Mouse (Mus musculus): ENCODE measurements around the gene H2-DMb1.
"Not testable (repeated sequence)": the region's sequence is repeated elsewhere in the genome, so short reads cannot be mapped to it uniquely, and the experiment has no call there.

Gene H2-DMb1

DNA sequence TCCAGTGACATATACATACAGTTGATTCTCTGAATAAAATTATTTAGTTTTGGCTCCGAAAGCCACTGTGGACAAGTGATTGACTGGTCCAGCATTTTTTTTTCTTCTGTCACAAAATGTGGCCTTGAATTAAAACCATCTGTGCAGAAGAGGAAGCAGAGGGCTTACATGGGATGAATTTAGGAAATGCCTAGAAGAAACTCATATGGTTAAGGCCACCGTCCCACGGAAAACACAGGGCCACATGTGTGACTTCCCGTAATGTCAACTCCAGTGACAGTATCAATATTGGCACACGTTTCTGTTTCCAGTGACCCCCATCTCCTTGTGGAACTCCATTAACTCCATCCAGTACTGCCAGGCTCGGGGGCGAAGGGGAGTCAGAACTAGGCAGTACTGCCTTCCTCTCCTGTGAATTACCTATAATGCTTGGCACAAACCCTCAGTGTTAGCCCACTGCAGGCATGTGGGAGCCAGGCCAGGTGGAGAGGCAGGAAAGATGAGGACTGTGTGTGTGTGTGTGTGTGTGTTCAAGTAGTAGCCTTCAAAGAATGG lies 10.3 kb upstream of the H2-DMb1 start:
- DNase-seq (ENCODE audit: inconsistent age in 2 of 2, low spot score in 1 of 2), result no peak

DNA sequence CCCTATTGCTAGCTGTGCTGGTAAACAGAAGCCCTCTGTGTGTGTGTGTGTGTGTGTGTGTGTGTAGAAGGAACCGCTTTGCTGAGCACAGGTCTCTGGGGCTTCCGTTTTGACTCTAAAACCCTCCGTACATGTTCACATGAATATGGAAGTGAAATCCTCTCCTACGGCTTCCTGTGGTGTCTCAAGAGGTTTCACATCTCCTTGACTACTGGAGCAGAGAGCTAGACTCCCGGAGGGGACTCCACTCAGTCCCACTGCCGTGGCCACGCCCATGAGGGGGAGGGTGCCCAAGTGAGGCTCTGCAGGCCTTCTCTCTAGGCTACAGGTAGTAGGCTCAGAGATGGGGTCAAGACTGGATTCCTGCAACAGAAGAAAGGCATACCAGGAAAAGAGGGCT lies 9.8 kb upstream of the H2-DMb1 start, which contains the start of gene H2-DMb2:
Gene H2-DMb2, plus strand, starts transcription at position 275 of the 400 bp plus-strand sequence.
- peak; percentile 45 to 58 for DNase-seq (ENCODE audit: inconsistent age in 2 of 2, low spot score in 1 of 2)

DNA sequence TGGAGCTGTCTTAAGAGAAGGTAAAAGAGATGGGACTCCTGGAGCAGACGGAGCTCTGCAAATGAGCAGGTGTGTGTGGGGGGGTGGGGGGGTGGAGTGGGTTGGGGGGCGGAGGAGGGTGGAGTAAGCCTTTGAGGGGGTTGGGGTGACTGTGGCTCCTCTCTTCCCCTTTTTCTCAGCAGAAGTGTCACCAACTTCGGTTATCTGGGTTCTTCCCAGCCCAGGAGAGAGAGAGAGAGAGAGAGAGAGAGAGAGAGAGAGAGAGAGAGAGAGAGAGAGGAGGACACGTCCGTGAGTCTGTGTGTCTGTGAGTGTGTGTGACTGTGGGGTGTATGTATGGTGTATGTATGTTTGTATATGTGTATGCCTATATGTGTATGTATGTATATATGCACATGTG lies 9.4 kb upstream of the H2-DMb1 start:
- no peak for DNase-seq (ENCODE audit: inconsistent age in 2 of 2, low spot score in 1 of 2)

DNA sequence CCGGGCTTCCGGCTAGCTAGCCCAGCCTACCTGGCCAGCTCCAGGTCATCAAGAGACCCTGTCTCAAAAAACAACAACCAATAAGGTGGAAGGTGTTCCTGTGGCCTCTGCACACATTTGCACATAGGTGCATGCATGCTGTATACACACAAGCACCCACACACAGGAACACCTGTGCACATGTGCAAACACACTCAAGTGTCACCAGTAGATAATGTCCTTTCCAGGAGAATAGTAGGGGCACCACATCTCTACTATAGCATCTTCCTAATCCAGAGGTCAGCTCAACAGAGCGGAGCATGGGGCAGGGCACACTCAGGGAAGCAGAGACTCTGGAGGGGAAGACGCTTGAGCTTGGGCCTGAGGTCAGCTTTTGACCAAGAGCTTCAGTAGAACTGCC lies 8.7 kb upstream of the H2-DMb1 start:
- DNase-seq (ENCODE audit: inconsistent age in 2 of 2, low spot score in 1 of 2), result not testable (repeated sequence)

DNA sequence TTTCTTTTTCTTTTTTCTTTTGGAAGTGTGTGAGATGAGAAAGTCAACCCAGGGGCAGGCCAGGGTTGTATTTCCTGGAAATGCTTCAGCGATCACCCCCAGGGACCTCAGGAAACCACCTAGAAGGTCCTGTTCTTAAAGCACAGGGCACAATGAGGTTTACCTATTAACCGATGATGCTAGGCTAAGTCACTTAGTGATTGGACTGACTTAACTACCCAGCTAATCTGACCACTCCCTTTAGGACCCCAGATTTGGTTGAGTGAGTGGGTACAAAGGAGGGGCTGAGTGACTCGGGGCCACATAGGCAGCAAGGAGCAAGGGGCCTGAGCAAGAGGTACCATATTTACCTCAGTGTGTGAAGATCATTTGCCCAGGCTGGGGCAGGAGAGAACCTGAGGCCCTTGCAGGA lies 7.9 kb upstream of the H2-DMb1 start:
- DNase-seq (ENCODE audit: inconsistent age in 2 of 2, low spot score in 1 of 2), result no peak

DNA sequence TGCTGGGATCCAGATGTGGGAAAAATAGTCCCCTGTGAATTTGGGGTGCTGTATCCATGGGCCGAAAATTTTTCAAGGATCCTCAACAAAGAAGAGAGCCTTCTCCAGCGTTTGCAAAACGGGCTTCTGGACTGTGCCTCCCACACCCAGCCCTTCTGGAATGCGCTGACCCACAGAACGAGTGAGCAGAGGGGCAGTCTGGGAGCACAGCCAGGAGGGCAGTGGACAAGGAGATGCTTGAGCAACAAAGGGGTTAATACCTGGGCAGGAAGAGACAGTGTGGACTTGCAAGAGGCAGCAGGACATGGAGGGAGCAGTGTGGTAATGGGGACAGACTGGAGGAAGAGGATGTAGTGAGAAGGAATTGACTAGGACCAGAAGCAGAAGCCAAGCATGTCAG lies 2.7 kb downstream of the H2-DMb1 start:
- DNase-seq (ENCODE audit: inconsistent age in 2 of 2, low spot score in 1 of 2), result no peak

DNA sequence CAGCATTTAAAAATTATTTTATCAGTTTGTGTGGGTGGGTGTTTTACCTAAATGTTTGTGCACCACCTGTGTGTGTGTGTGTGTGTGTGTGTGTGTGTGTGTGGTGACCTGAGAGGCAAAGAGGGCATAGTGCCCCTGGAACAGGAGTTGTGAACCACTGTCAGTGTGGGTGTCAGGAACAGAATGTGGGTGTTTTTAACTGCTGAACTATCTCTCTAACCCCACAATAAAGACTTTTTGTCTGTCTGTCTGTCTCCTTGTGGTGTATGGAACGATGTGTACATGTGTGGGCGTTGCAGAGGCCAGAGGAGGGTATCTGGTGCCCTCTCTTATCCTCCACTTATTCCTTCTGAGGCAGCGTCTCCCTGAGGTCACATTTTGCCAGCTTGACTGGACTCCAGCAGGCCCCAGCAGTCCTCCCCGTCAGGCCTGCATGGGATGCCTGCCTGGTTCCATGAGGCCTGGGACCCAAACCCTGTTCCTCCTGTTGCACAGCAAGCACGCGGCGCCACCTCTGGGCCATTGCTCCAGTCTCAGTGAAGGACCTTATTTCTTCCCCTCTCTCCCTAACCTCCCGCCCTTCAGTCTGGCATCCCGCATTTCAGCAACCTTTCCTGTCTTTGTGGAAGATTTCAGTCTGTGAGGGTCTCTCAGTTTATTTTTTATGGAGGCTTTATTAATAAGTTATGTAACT lies 11.5 kb downstream of the H2-DMb1 start:
- DNase-seq (ENCODE audit: inconsistent age in 2 of 2, low spot score in 1 of 2), result peak; percentile 20 to 58

DNA sequence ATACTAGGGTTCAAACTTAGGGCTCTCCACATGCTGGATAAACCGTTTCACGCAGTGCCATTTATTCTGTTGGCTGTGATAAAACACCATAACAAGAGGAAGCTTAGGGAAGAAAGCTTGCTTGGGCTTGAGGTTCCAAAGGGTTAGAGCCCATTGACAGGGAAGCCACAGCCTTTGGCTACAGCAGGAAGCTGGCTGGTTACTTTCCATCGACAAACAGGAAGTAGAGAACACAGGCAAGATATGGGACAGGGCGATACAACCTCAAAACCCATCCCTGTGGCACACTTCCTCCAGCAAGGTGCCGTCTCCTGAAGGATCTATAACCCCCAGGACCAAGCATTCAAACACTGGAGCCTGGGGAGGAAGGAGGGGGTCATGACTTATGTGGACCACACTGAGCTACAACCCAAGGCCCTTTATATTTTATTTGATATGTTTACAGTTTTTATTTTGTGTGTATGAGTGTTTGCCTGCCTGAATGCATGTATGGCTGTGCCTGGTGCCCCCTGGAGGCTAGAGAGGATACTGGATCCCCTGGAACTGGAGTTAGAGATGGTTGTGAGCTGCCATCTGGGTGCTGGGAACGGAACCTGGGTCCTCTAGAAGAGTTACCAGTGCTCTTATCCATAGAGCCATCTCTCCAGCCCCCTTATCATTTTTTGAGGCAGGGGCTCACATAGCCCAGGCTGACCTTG lies 12.3 kb downstream of the H2-DMb1 start:
- peak in 1 of 2 experiments; percentile 41 for DNase-seq (ENCODE audit: inconsistent age in 2 of 2, low spot score in 1 of 2)

DNA sequence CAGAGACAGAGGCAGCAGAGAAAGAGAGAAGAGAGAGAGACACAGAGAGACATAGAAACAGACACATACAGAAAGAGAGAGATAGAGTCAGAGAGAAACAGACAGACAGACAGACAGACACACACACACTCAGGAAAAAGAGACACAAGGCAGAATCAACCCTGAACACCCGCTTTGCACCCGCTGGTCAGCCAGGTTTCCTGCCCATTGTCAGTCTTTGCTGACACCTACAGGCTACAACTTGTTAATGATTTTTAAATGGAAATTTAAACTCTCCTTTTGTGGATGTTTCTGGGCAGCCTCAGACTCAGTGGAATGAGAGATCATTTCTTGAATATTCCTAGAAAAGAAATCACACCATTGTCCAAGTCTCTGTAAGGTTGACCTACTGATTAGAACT lies 16.4 kb downstream of the H2-DMb1 start:
- DNase-seq (ENCODE audit: inconsistent age in 2 of 2, low spot score in 1 of 2), result peak; percentile 36 to 77

DNA sequence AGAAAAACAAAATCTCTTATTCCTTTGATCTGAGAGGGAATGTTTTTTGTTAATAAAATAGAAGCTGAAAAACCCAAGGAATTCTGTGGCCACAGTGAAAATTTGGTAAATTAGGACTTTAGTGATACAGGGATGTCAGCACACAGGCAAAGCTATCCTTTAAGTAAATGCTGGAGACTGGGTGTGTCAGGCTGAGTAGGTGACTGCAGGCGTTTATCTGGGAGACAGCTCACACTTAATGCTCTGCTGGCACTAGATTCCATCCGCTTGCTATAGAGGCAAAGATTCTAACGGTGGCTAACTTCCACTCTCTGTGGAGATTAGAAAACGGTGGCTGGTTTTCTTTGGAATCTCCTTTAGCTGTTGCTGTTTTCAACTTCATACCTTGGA lies 17.6 kb downstream of the H2-DMb1 start:
- DNase-seq (ENCODE audit: inconsistent age in 2 of 2, low spot score in 1 of 2), result no peak

DNA sequence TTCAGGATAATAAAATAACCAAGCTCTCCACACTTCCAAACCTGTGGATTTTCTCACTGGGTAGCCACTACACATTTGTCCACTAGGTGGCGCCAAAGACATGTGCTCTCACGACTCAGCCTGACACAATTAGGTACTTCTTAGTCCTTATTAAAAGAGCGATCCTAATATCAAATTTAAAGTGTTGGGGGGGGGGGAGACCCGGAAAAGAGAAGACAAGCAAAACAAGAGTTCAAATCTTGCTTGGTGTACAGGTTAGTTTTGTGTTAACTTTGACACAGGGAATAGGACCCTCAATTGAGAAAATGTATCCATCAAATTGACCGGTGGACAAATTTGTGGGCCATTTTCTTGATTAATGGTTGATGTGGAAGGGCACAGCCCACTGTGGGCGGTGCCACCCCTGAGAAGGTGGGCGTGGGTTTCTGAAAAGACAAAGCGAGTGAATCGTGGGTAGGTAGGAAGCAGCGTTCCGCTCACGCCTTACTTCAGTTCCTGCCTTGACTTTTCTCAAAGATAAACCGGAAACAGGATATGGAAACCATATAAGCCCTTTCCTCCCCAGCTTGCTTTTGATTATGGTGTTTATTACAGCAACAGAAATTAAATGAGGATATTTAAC lies 18.1 kb downstream of the H2-DMb1 start:
- peak; percentile 72 to 94 for DNase-seq (ENCODE audit: inconsistent age in 2 of 2, low spot score in 1 of 2)

DNA sequence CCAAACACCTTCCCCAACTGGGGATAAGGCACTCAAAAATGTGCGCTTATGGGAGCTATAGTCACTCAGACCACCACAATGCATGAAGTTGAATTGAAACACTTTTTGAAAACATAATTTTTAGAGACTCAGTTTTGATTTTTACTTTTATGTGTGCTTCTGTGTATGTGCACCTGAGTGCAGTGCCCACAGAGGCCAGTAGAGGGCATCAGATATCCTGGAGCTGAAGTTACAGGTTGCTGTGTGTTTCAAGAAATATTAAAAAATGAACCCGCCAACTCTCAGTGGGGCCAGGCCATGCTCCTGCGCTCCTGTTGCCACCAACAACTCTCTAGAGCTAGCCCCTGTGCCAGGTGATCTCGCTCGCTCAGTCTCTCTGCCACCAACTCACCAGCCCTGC lies 19.7 kb downstream of the H2-DMb1 start:
- DNase-seq (ENCODE audit: inconsistent age in 2 of 2, low spot score in 1 of 2), result no peak

DNA sequence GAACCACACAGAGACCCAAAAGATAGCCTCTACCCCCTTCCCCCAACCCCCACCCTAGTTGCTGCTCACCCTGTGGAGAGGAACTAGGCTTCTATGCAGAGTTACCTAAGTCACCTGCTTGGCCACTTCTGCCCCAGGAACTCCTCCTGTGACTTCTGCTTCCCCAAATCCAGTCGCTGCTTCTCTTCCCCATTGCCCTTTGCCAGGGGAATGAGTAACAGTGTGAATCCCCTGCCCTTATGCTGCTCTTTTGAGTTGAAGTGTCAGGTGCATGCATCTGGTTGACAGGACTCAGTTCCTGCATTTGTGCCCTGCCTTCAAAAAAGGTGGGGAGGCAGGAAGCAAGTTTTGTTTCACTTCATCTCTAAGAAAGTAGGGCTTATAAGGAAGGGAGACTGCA lies 21.2 kb downstream of the H2-DMb1 start:
- DNase-seq (ENCODE audit: inconsistent age in 2 of 2, low spot score in 1 of 2), result no peak

DNA sequence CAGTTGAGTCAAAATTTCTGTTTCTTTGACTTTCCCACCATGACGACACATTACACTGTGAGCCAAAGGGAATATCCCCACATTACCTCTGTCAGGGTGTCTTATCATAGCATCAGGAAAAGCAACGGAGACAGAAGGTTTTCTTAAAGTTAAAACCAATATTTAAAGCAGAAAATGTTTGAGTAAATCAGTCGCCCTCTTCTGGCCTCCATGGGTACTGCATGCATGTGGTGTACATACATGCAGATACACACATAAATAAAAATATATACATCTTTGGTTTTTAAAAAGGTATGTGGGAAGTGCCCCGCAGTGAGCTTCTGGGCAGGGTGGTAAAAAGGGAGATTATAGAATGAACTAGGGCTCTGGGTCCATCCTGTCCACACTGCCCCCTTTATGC lies 24.3 kb downstream of the H2-DMb1 start:
- no peak for DNase-seq (ENCODE audit: inconsistent age in 2 of 2, low spot score in 1 of 2)

DNA sequence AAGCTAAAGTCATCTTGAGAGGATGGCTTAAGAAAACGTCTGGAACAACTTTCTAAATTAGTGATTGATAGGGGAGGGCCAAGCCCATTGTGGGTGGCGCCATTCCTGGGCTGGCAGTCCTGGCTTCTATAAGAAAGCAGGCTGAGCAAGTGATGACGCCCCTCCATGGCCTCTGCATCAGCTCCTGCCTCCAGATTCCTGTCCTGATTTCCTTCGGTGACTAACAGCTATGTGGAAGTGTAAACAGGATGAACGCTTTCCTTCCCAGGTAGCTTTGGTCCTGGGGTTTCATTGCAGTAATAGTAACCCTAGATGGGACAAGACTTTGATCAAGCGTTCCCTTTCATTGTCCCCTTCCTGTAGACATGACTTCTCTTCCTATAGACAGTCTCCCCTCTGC lies 26.1 kb downstream of the H2-DMb1 start:
- no peak for DNase-seq (ENCODE audit: inconsistent age in 2 of 2, low spot score in 1 of 2)

DNA sequence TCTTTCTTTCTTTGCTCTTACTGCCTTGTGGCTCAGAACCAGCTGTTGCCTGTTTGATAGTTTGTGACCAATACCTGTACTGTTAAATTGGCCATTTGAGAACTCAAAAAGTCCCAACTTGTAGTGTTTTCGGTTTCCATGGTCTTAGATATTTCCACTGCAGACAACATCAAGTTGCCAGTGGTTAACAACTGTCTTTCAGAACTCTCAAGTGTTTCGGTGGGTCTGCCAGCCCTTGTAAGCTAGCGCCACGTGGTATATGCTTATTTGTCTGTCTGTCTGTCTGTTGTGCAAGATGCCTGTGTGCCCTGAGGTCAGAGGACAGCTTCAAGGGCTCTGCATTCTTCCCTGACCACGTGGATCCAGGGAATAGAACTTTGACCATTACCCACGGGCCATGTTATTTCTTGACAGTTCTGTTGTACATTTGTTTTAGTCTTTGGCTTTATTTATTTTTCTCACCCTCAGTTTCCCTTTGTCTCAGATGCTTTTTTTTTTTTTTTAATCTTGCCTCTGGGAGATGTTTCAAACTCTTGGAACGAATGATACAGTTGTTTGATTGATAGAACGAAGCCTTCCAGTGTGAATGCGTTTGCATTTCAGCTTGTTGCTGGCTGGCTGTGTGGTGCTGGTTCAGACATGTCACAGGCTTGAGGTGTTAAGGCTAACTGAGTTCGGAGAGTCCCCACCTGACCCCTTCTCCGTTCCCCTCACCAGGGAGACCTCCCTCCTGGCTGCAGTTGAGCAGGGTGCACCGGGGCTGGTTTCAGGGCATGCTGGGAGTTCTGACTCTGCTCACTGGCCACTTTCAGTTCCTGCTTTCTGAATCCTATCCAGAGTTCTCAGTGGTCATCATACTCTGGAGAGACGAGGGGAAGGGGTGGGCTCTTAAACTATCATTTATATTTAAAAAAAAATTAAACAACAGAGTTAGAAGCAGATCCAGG lies 27.3 kb downstream of the H2-DMb1 start:
- DNase-seq (ENCODE audit: inconsistent age in 2 of 2, low spot score in 1 of 2), result no peak

DNA sequence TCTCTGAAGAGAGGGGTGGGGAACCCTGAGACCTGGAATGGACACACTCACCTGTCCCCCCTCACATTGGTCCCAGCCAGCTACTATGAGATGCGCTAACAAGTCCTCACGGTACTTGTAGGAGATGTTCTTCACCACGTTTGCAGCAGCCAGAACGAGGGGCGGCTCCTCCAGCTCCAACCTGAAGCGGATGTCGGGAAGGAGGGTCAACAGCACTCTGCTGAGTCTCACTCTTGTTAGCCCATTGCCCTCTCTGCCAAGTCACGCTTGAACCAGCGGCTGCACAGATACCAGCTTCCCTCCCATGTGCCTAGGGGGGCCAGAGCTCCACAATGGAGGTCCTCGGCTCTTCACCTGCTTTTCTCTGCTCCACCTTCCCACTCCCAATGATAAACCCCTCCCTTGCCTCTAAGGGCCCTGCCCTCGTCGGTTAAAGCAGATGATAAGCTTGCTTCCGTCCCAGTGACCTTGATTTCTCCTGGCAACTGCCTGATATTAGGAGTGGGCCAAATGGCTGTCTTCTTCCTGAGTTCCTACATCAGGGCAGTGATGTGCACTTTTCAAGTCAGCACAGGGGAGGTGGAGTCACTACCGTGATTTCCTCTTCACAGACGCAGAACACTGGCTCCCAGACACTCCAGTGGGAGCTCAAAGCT lies 30.8 kb downstream of the H2-DMb1 start:
- peak in 1 of 2 experiments; percentile 54 for DNase-seq (ENCODE audit: inconsistent age in 2 of 2, low spot score in 1 of 2)

DNA sequence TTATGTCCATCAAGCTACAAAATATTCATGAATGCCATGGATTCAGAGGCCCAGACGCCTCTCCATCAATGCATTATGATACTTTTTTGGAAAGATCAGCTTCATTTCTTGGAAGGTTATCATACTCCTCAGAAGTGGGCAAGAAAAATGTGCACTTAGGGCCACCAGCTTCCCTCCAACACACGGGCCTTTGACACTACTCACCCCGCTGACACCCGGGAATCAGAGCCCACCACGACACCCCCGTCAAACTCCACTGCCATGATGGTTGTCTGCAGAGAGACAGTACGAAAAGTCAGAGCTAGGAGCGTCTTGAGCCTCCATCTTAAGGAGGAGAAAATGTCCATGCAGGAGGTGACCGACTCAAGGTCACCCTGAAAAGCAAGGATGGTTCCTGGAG lies 32.7 kb downstream of the H2-DMb1 start:
- no peak for DNase-seq (ENCODE audit: inconsistent age in 2 of 2, low spot score in 1 of 2)

DNA sequence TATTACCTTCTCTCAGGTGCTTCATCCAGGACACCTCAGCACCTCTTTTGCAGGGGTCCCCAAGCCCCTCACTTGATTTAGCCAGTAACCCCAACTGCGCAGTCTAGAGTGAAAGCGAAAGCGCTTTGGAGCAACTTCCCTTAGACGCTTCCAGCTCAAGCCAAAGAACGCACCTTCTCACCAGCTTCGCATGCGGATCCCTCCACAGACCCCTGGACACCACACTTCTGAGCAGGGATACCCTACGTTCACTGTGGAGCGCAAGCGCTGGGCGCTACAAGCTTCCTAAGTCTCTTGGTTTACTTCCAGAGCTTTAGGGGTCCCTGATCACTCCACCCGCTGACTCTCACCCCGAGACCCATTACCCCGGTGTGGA lies 34.0 kb downstream of the H2-DMb1 start:
- no peak for DNase-seq (ENCODE audit: inconsistent age in 2 of 2, low spot score in 1 of 2)

DNA sequence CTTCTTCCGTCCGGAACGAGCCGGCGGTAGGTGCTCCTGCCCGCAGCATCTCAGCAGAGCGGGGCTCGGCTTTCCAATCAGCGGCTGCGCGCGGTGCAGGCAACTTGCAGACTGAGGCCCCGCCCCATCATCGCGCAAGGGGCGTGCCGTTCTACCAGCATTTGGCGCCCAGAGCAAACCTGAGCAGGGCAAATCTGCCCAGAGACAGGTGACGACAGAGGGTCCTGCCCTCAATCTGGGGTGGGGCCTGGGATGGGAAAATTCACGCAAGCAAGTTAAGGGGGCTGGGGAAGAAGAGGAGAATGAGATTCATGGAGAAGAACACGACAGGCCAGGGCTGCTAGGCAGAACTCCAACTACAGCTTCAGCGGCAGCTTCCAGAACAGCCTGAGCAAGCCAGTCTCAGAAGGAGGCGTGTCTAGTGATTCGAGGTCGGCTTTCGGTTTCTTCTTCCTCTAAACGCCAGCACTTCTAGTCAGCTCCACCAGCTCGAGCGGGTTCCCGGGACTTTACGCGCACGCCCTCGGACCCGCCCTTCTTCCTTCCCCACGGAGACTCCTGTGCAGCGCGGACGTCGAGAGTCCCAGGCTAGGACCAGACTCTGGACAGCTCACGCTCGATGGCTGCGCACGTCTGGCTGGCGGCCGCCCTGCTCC lies 34.5 kb downstream of the H2-DMb1 start, which contains the start of the genes Tap1 and Psmb9:
Gene Tap1, plus strand, starts transcription at position 293 of the 656 bp plus-strand sequence.
Gene Psmb9, minus strand, starts transcription at position 504 of the 656 bp plus-strand sequence.
- peak; percentile 98 to 100 for DNase-seq (ENCODE audit: inconsistent age in 2 of 2, low spot score in 1 of 2)
